Mouse (Mus musculus) heart, adult 2 months (tissue): ENCODE measurements around the gene Lamp1. TPM values are rescaled to one million over a fixed set of nuclear protein-coding genes. Genes with fewer than 3 reads are reported as not detected.
A peak's percentile ranks its signal among the peaks of the same experiment; 100 is the strongest.

Source experiments
- DNase-seq, 2 experiments: peaks; one replicate each; pipeline ENCODE4 v3.0.0; 2021
- H3K27ac ChIP-seq: fragments of 200-600 bp; 2 replicates; pipeline ENCODE4 v1.8.1; 2022
- H3K27me3 ChIP-seq: fragments of 200-500 bp; 2 replicates; pipeline ENCODE4 v1.6.1; 2012; ENCODE audit warnings: mild to moderate bottlenecking, low read length, inconsistent platforms, mixed read lengths; ENCODE audit not compliant: control insufficient read depth, insufficient read depth
- H3K36me3 ChIP-seq: fragments of 200-500 bp; 2 replicates; pipeline ENCODE4 v1.6.1; 2012; ENCODE audit warnings: low read length, inconsistent platforms; ENCODE audit not compliant: control insufficient read depth, insufficient read depth
- H3K4me1 ChIP-seq: fragments of 200-500 bp; 2 replicates; pipeline ENCODE4 v1.6.1; 2011; ENCODE audit warnings: low read length; ENCODE audit not compliant: control insufficient read depth, insufficient read depth
- H3K4me3 ChIP-seq: fragments of 200-600 bp; 2 replicates; pipeline ENCODE4 v1.8.1; 2022
- H3K79me2 ChIP-seq: fragments of 200-500 bp; replicated peaks from 2 replicates; pipeline ENCODE4 v1.6.1; 2012; ENCODE audit warnings: mild to moderate bottlenecking, inconsistent platforms, low read length, moderate library complexity, mixed read lengths; ENCODE audit not compliant: control insufficient read depth, insufficient read depth
- H3K9ac ChIP-seq: fragments of 200-500 bp; 2 replicates; pipeline ENCODE4 v1.6.1; 2012; ENCODE audit warnings: low read depth, mild to moderate bottlenecking, control low read depth, inconsistent platforms, low read length, mixed read lengths
- CTCF ChIP-seq: fragments of 200-600 bp; IDR thresholded peaks from 2 replicates; pipeline ENCODE4 v1.8.1; 2022; ENCODE audit warnings: antibody characterized with exemption, mild to moderate bottlenecking, moderate library complexity
- EP300 ChIP-seq: fragments of 200-500 bp; IDR thresholded peaks from 2 replicates; pipeline ENCODE4 v1.6.1; 2011; ENCODE audit warnings: low read depth, low read length, control low read depth; ENCODE audit not compliant: insufficient read depth
- POLR2A ChIP-seq: fragments of 200-500 bp; IDR thresholded peaks from 2 replicates; pipeline ENCODE4 v1.6.1; 2011; ENCODE audit warnings: mild to moderate bottlenecking, low read depth, low read length, control low read depth; ENCODE audit not compliant: insufficient read depth
- WGBS: fragments of 180-500 bp; shearing (Covaris S2); methylation state at CpG from one replicate; pipeline ENCODE4 v1.1.7; 2018; 5-methylcytosine and 5-hydroxymethylcytosine counted together
- intact Hi-C: fragments of 180-260 bp; cut with DNase I; formaldehyde crosslinking; loops from one replicate; pipeline ENCODE4 v1.15.1; 2025
- polyA plus RNA-seq: library from polyadenylated mRNA; depleted of rRNA; stranded (reverse); fragments of >200 nt; gene quantifications from 2 replicates; pipeline ENCODE4 v1.2.3, GENCODE M21; 2012
- total RNA-seq, 2 experiments: library from RNA; stranded (reverse); gene quantifications; 2 replicates each; pipeline ENCODE4 v1.2.3; 2021

Gene Lamp1
- total and polyA plus RNA-seq, 3 experiments: 406 to 462 (median 437) TPM

- Histone ChIP-seq H3K9ac (no peak overlapping the region), H3K36me3 (peaks cover 15% of the 10 kb centered on the region), H3K27ac (no peak overlapping the region), H3K79me2 (peaks cover 10% of the 10 kb centered on the region), H3K4me3 (no peak overlapping the region), H3K4me1 (peaks cover 12% of the 10 kb centered on the region), H3K27me3 (no peaks in the 10 kb centered on the region)
- TF ChIP-seq EP300 (no peak), POLR2A (no peak), CTCF (no peak)
- DNase-seq: no peak
- intact Hi-C loops: loop anchor here (5.0 kb wide), 1 partner anchor 407 kb away; the partner anchor contains the start of gene Atp11a
- 53% methylated on average over 5 of the region's 5 CpGs for WGBS
Observed at GRCm38 (mm10) chr8:13164361-13164760, 5.4 kb downstream of the Lamp1 start.

- WGBS: 5% methylated on average over 1 of the region's 1 CpGs
- TF ChIP-seq CTCF (no peak), POLR2A (no peak), EP300 (no peak)
- no peak for DNase-seq
- H3K9ac ChIP-seq: no peak overlapping the region
- intact Hi-C loops: loop anchor here (1.0 kb wide), 1 partner anchor 192 kb away; no protein-coding TSS in a partner anchor
- H3K27ac ChIP-seq: peak overlapping the region; percentile 47
- no peaks in the 10 kb centered on the region for H3K27me3 ChIP-seq
- H3K4me1 ChIP-seq: no peaks in the 10 kb centered on the region
- no peak overlapping the region for H3K4me3 ChIP-seq
- 0 out of 2 replicates have a peak, but pooled peaks cover 1% of the 10 kb centered on the region for H3K79me2 ChIP-seq
- H3K36me3 ChIP-seq: peaks cover 6% of the 10 kb centered on the region
Observed at GRCm38 (mm10) chr8:13170510-13170909, 11.5 kb downstream of the Lamp1 start.

GRCm38 (mm10) chr8:13174305-13174704 lies 15.3 kb downstream of the Lamp1 start:
- no peak overlapping the region for H3K27ac ChIP-seq
- H3K4me3 ChIP-seq: no peak overlapping the region
- DNase-seq: no peak
- WGBS: 83% methylated on average over 4 of the region's 4 CpGs
- no peaks in the 10 kb centered on the region for H3K27me3 ChIP-seq
- H3K9ac ChIP-seq: no peak overlapping the region
- no peak for TF ChIP-seq CTCF
- no peak for TF ChIP-seq EP300
- TF ChIP-seq POLR2A: no peak
- H3K4me1 ChIP-seq: no peaks in the 10 kb centered on the region
- H3K79me2 ChIP-seq: no peaks in the 10 kb centered on the region
- intact Hi-C loops: no loop called here
- H3K36me3 ChIP-seq: no peaks in the 10 kb centered on the region

GRCm38 (mm10) chr8:13174811-13175210 lies 15.8 kb downstream of the Lamp1 start:
- Histone ChIP-seq H3K27me3 (no peaks in the 10 kb centered on the region), H3K79me2 (no peaks in the 10 kb centered on the region), H3K4me3 (no peak overlapping the region), H3K4me1 (no peaks in the 10 kb centered on the region), H3K27ac (no peak overlapping the region), H3K36me3 (no peaks in the 10 kb centered on the region), H3K9ac (no peak overlapping the region)
- TF ChIP-seq EP300 (no peak), CTCF (no peak), POLR2A (no peak)
- 79% methylated on average over 4 of the region's 4 CpGs for WGBS
- intact Hi-C loops: no loop called here
- DNase-seq: no peak

GRCm38 (mm10) chr8:13175650-13176049 lies 16.7 kb downstream of the Lamp1 start:
- WGBS: 83% methylated on average over 1 of the region's 1 CpGs
- no peaks in the 10 kb centered on the region; the same call in 1 of the 2 replicates for H3K4me1 ChIP-seq
- no peak for DNase-seq
- H3K27ac ChIP-seq: no peak overlapping the region
- no peak overlapping the region for H3K4me3 ChIP-seq
- H3K79me2 ChIP-seq: no peaks in the 10 kb centered on the region
- no peaks in the 10 kb centered on the region for H3K27me3 ChIP-seq
- H3K36me3 ChIP-seq: no peaks in the 10 kb centered on the region
- no peak overlapping the region for H3K9ac ChIP-seq
- intact Hi-C loops: no loop called here
- TF ChIP-seq EP300 (no peak), POLR2A (no peak), CTCF (no peak)

GRCm38 (mm10) chr8:13177173-13177852 lies 18.4 kb downstream of the Lamp1 start:
- no peaks in the 10 kb centered on the region for H3K27me3 ChIP-seq
- H3K79me2 ChIP-seq: no peaks in the 10 kb centered on the region
- DNase-seq: no peak
- no peak overlapping the region for H3K27ac ChIP-seq
- no peak for TF ChIP-seq EP300
- no peak for TF ChIP-seq CTCF
- no peak for TF ChIP-seq POLR2A
- H3K9ac ChIP-seq: no peak overlapping the region
- intact Hi-C loops: no loop called here
- WGBS: 90% methylated on average over 7 of the region's 7 CpGs
- H3K4me3 ChIP-seq: no peak overlapping the region
- H3K4me1 ChIP-seq: no peaks in the 10 kb centered on the region; the same call in 1 of the 2 replicates
- H3K36me3 ChIP-seq: no peaks in the 10 kb centered on the region
